Mouse (Mus musculus): ENCODE measurements around the gene Klri1.
"Not testable (repeated sequence)": the region's sequence is repeated elsewhere in the genome, so short reads cannot be mapped to it uniquely, and the experiment has no call there.

Gene Klri1

DNA sequence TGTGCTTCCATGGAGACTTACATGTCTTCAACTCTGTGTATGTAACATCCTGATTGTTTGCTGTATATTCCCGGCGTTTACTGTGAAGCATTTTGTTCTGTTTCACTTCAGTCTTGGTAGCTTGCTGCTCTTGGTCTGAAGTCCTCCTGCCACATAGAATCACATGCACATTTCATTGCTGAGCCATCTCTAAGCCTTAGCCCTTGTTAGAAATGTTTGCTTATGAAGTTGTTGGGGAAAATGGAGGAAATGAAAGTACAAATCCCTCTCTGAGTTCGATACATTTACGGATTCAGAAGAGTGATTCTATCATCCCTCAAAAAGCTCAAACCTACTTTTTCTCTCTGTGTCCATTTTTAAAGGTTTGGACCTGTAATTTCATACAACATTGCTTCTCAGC, at the start of gene Klri1:
Gene Klri1 (minus strand): TSS at position 101 of the 400 bp plus-strand sequence.
- no peak for DNase-seq

DNA sequence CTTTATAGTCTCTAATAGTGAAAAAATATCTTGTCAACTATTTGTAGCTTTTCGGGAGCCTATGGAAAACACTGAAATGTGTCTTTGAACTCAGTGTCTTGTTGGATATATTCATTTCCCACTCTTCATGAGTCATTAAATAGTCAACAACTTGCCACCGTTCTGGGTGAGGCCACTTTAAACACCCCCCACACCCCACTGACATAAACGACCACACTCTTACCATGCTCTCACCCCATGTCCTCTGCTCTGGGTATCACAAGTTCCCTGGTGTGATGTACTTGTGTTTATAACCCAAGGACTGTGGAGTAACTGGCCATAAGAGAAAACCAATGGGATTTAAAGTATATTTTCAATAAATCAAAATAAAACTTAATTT, 30.7 kb upstream of the Klri1 start:
- DNase-seq = no peak

DNA sequence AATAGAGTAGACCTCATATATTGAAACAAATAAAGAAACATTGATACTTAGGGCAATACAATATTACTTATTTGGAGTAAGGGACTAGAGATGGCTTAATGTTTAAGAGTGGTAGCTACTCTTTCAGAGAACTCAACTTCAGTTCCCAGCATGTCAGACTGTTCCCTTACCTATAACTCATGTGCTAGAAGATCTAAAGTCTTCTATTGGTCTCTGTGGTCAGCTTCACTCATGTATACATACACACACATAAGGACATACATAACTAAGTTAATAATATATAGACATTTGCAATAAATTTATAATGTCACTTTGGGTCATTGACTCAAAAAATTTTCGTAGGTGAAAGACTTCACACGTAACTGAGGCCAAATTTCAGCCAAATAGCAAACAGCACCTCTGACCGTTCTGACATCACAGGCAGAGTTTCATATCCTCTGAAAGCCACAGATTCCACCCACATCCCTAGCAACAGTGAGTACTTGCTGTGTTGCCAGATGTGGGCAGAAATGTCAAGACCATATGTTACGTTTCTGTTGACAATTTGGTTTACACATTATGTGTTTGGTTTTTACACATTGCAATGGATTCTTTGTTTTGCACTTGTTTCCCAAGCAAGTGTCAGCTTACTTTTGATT, 30.2 kb upstream of the Klri1 start:
- no peak for DNase-seq

DNA sequence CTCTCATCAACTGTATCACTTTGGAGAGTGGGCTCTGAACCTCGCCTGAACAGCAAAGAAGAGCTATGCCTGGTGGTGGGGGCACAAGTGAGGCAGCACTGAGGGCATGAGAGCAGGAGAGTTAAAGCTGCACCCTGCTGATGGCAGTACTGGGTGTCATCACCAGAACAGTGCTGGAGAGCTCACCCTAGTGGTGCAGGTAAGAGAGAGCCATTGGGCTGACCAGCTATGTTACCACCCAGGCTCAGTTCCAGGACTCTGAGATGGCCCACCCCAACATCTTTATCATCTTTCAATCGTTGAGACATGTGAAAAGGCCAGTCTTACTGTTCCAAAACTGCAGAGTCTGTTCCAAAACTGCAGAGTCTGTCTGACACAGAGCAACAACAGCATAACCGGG, 29.2 kb upstream of the Klri1 start:
- no peak for DNase-seq

DNA sequence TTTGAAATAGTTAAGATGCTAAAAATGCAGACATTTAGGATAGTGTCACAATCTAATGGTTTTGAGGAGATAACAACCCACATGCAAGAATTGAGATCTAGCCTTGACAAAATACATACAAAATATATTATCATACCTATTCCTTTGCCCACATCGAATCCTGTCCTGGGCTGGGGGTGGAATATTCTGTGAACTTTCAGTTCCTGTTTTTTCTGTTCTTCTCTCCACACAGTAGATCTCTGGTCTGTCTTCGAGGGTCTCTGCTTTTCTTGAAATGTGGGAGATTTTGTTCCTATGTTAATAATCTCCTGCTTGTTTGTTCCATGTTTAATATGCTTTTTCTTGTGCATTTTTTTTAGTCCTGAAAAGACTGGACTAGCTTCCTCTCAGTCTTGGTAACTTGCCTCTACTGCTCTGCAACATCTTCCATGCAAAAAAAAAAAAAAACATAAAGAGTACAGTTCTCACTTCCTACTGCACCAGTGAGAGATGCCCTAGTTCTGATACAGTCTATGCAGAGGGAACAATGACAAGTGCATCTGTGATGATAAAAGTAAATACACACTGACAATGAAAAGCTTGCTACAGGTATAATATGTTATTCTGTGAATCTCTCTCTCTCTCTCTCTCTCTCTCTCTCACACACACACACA, 23.3 kb upstream of the Klri1 start, which contains the start of gene Klri2:
Gene Klri2 (minus strand): TSS at position 416 of the 653 bp plus-strand sequence.
- no peak for DNase-seq

DNA sequence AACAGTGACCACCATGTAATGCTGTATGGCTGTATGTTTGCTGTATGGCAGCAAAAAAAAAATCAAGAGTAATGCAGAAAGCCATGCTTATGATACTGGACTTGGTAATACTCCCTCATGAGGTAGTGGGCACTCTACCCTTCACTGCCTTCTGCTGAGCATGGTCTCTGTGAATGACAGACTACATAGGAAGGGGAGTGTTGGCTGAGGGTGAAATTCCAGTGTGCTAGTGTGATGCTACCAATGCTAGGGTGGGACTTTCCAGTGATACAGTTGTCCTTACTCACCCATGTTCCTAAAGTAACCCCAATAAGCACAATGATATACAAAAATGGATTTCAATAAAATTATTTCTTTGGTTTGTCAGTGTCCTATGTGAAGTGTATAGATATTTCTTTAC, 19.5 kb upstream of the Klri1 start:
- no peak for DNase-seq

DNA sequence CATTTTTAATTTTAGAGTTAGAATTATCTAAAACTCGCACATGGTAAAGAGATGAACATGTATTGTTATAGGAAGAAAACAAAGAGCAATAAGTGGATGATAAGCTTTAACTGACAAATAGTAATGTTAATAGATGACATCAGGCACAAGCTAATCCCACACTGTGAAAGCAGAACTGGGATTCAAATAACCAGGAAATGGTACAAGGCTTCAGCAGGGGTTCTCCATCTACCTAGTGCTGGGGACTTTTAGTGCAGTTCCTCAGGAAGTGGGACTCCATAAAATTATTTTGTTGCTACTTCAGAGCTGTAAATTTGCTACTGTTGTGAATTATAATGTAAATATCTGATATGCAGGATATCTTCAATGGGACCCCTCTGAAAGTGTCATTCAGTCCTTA, 10.3 kb upstream of the Klri1 start:
- no peak for DNase-seq

DNA sequence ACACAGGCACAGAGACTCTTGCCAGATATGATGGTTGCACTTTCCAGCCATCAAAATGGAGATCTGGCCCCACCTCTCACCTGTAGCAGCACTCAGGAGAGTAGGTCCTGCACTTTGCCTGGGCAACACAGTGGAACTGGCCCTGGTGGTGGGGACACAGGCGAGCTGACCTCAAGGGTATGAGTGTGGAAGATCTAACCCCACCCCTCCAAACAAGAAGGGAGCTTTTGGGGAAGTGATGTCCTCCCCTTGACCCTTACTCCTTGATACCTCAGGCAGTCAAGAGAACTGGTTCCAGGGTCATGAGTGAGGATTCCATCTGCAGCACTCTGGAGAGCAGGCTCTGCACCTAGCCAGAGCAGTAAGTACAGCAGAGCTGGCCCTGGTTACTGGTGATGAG, 4.5 kb upstream of the Klri1 start:
- DNase-seq = no peak

DNA sequence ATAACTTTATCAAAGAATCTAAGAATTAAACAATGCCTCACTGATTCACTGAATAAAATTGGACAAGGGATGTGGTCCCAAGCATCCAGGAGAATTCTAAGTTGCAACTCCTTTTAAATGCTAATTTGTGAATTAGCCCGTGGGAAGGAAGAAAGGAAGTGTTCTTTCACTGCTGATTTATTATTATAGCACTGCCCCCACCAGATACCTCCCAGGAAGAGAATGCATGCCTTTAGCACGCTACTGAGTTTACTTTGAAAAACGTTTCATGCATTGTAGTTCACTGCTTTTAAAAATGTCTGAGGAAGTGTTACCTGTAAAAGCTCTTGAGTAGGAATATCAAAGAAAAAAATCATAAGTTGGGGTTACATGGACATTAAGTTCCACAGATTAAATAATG, 3.6 kb upstream of the Klri1 start:
- no peak for DNase-seq

DNA sequence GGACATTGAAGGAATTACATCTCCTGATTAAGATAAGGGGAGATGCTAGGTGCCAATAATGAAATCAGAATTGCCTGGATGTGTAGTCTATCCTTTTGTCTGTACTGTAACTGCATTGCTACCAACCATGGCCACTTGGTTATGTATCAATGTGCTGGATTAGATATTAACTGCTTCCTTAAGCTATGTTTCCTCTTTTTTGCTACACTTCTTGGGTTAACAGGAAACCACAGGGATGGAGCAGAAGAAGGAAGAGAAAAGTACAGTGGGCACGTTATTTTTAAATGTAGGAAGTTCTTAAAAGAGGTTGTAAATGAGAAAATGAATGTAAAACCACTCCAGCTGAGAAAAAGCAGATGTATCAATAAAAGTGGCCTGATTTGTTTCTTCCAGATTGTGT, 3.4 kb downstream of the Klri1 start:
- no peak for DNase-seq

DNA sequence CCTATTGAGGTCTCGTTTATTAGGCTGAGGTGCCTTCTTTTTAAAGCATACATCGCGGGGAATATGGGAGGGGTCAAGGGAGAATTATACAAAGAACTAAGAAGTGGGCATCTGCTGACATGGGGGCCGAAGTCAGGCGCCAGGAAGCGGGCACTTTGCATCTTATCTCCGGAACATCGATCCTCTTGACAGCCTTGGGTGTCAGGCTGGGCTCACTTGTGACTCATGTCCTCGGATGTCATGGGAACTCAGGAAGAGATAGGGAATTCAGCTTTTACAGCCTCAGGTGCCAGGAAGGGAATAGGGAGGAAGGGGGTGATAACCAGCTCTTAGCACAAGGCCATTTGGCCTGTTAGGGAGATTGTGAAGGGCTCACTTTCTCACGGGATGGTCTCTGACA, 25.5 kb downstream of the Klri1 start:
- DNase-seq = not testable (repeated sequence)

DNA sequence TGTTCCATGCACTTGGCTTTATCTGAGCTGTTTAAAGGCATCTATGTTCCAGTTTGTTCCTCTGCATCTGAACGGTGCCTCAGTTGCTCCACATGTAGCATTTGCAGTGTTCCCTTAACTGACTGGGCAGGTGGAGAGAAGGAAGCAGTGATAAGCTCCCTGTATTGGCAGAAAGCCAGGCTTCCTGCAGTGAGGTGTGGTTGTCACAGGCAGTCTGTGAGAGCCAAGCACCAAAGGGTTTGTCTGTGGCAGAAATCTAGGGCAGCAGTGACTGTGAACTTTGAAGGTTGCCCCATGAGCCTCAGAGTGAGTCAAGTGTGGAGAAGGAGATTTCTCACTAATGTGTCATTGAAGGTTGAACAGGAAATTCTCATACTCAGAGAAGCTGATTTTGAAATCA, 36.6 kb downstream of the Klri1 start:
- DNase-seq = peak; percentile 0

DNA sequence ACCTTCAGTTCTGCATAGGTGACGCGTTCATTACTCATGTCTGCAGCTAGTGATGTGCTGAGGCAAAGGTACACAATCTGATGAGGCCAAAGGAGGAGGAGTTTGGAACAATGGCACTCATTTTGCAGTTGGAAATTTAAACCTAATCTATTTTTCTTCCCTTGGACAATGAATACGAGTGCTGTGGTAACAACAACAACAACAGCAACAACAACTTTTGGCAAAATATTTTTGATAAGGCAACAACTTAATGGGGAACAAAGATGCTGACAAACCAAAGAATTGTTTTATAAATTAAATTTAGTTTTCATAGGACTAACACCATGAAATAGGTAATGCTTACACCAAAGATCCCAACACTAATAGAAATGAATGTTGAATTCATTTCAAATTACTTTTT, 38.1 kb downstream of the Klri1 start, which contains the start of gene Klrc1:
Gene Klrc1 (minus strand): TSS at position 101 of the 400 bp plus-strand sequence.
- DNase-seq = no peak

DNA sequence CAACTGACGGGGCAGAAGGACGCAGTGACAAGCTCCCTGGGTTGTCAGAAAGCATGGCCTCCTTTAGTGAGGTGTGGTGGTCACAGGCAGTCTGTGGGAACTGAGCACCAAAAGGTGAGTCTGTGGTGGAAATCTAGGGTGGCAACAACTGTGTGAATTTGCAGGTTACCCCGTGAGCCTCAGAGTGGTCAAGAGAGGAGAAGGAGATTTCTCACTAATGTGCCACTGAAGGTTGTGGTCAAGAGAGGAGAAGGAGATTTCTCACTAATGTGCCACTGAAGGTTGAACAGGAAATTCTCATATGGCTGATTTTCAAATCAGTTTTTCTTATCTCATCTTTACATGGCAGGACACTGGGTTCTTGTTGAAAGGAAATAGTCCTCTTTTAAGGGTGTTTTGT, 55.6 kb downstream of the Klri1 start:
- not testable (repeated sequence) for DNase-seq

DNA sequence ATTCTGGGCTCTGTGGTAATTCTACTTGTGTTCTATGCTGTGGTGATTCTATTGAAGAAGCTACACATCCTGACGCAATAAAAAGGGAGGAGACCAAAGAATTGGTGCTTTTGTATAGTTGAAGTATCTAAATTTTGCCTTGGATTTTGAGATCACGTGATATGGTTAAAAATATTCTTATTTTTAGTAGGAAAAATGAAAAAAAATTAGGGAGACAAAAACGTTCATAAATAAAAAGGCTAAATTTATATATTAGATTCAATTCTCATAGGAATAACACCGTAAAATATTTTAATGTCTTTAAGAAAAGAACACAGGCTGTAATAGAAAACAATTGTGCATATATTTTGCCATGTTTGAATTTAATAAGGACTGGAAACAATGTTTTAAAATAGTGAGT, 56.3 kb downstream of the Klri1 start, which contains the start of gene Klrc2:
Gene Klrc2 (minus strand): TSS at position 101 of the 400 bp plus-strand sequence.
- not testable (repeated sequence) for DNase-seq
